Mouse (Mus musculus) left cerebral cortex, postnatal 36 days (tissue): ENCODE measurements around the gene B9d1. TPM values are rescaled to one million over a fixed set of nuclear protein-coding genes. Genes with fewer than 3 reads are reported as not detected.

Experiments
- DNase-seq, 2 experiments: peaks; one replicate each; pipeline ENCODE4 v3.0.0; 2021 to 2022; ENCODE audit warnings: low spot score in 2 of 2, mixed read lengths in 1 of 2
- intact Hi-C: fragments of 180-260 bp; cut with DNase I; formaldehyde crosslinking; loops from one replicate; pipeline ENCODE4 v1.15.1; 2025
- total RNA-seq, 2 experiments: library from RNA; stranded (reverse); gene quantifications; 2 replicates each; pipeline ENCODE4 v1.2.3; 2021

B9d1 gene
- total RNA-seq, 2 experiments from 2014 or later = 40.3 to 44.4 TPM

- intact Hi-C loops = no loop called here
These were observed 17.5 kb upstream of the B9d1 start for GRCm38 (mm10) chr11:61487401-61487800.

GRCm38 (mm10) chr11:61487936-61488335 lies 17.0 kb upstream of the B9d1 start:
- intact Hi-C loops = no loop called here
- DNase-seq = no peak

More at GRCm38 (mm10) chr11:61487401-61487800, 17.5 kb upstream of the B9d1 start:
- no peak for DNase-seq

- intact Hi-C loops = no loop called here
These were observed 15.9 kb upstream of the B9d1 start for GRCm38 (mm10) chr11:61489085-61489484.

GRCm38 (mm10) chr11:61489874-61490273 lies 15.1 kb upstream of the B9d1 start:
- intact Hi-C loops = loop anchor here (5.0 kb wide), 1 partner anchor 38 kb away; the partner anchor contains the start of gene Rnf112

More at GRCm38 (mm10) chr11:61489085-61489484, 15.9 kb upstream of the B9d1 start:
- DNase-seq = no peak

GRCm38 (mm10) chr11:61490944-61491520 lies 13.9 kb upstream of the B9d1 start:
- intact Hi-C loops = loop anchor here (5.0 kb wide), 1 partner anchor 39 kb away; the partner anchor contains the start of gene Rnf112

More at GRCm38 (mm10) chr11:61489874-61490273, 15.1 kb upstream of the B9d1 start:
- DNase-seq = no peak

GRCm38 (mm10) chr11:61492749-61493401 lies 12.1 kb upstream of the B9d1 start:
- intact Hi-C loops = loop anchor here (5.0 kb wide), 1 partner anchor 41 kb away; the partner anchor contains the start of gene Rnf112

More at GRCm38 (mm10) chr11:61490944-61491520, 13.9 kb upstream of the B9d1 start:
- DNase-seq = no peak

GRCm38 (mm10) chr11:61493525-61494128 lies 11.3 kb upstream of the B9d1 start:
- DNase-seq = peak; percentile 45 to 50

More at GRCm38 (mm10) chr11:61492749-61493401, 12.1 kb upstream of the B9d1 start:
- no peak for DNase-seq

GRCm38 (mm10) chr11:61494129-61494997 lies 10.6 kb upstream of the B9d1 start, which contains the start of gene Mapk7:
Mapk7 (minus strand) TSS chr11:61494406.
- intact Hi-C loops = loop anchor here (5.0 kb wide), 1 partner anchor 42 kb away; the partner anchor contains the start of gene Rnf112
- DNase-seq = peak; percentile 95 to 96

More at GRCm38 (mm10) chr11:61493525-61494128, 11.3 kb upstream of the B9d1 start:
- intact Hi-C loops = loop anchor here (5.0 kb wide), 1 partner anchor 41 kb away; the partner anchor contains the start of gene Rnf112

- intact Hi-C loops = no loop called here
These were observed 9.4 kb upstream of the B9d1 start for GRCm38 (mm10) chr11:61495528-61495927.

GRCm38 (mm10) chr11:61497490-61497889 lies 7.5 kb upstream of the B9d1 start:
- intact Hi-C loops = no loop called here
- no peak for DNase-seq

More at GRCm38 (mm10) chr11:61495528-61495927, 9.4 kb upstream of the B9d1 start:
- no peak for DNase-seq

- no peak for DNase-seq
- intact Hi-C loops = no loop called here
These were observed 6.0 kb upstream of the B9d1 start for GRCm38 (mm10) chr11:61498736-61499504.

- intact Hi-C loops = loop anchor here (2.0 to 10.0 kb wide), 2 partner anchors 93 to 329 kb away; partner anchors contain the start of gene Usp22
- no peak for DNase-seq
These were observed 1.0 kb upstream of the B9d1 start for GRCm38 (mm10) chr11:61503933-61504332.

GRCm38 (mm10) chr11:61514953-61515352 lies 10.0 kb downstream of the B9d1 start:
- no peak for DNase-seq
- intact Hi-C loops = loop anchor here (5.0 kb wide), 2 partner anchors 102 to 197 kb away; no protein-coding TSS in a partner anchor

GRCm38 (mm10) chr11:61517971-61518370 lies 13.0 kb downstream of the B9d1 start:
- intact Hi-C loops = loop anchor here (5.0 kb wide), 1 partner anchor 99 kb away; no protein-coding TSS in a partner anchor
- DNase-seq = no peak

GRCm38 (mm10) chr11:61518871-61519270 lies 13.9 kb downstream of the B9d1 start:
- intact Hi-C loops = loop anchor here (5.0 kb wide), 1 partner anchor 98 kb away; no protein-coding TSS in a partner anchor
- DNase-seq = no peak

- intact Hi-C loops = loop anchor here (5.0 kb wide), 1 partner anchor 98 kb away; no protein-coding TSS in a partner anchor
- DNase-seq = no peak
These were observed 14.7 kb downstream of the B9d1 start for GRCm38 (mm10) chr11:61519484-61520107.

GRCm38 (mm10) chr11:61526872-61527271 lies 21.9 kb downstream of the B9d1 start:
- DNase-seq = no peak
- intact Hi-C loops = loop anchor here (5.0 kb wide), 1 partner anchor 185 kb away; no protein-coding TSS in a partner anchor
